Mouse (Mus musculus): ENCODE data around the gene Lmo4. TPM values are rescaled to one million over a fixed set of nuclear protein-coding genes. Genes with fewer than 3 reads are reported as not detected.

Lmo4 gene
- total and polyA plus RNA-seq, 2 experiments: 4.4 to 17.3 TPM

- H3K4me1 ChIP-seq (ENCODE audit: control insufficient read depth, insufficient read depth, low read length): no peaks in the 10 kb centered on the region
- H3K4me3 ChIP-seq (ENCODE audit: insufficient read depth, low read depth, low read length): no peak overlapping the region
- no peak for TF ChIP-seq CTCF (IDR thresholded peaks at IDR 0.05; ENCODE audit: low read depth, low read length)
- TF ChIP-seq POLR2A (IDR thresholded peaks at IDR 0.05; ENCODE audit: extremely low read depth, insufficient read depth, low read length): no peak
- no peaks in the 10 kb centered on the region for H3K27me3 ChIP-seq (ENCODE audit: control insufficient read depth, insufficient read depth, low read length)
- no peaks in the 10 kb centered on the region for H3K79me2 ChIP-seq (ENCODE audit: control insufficient read depth, insufficient read depth, low read length)
- WGBS: 83% methylated on average over 3 of the region's 3 CpGs
- H3K36me3 ChIP-seq (ENCODE audit: control insufficient read depth, insufficient read depth, low read length): no peaks in the 10 kb centered on the region
- H3K9ac ChIP-seq (ENCODE audit: low read depth, low read length): no peak overlapping the region
- H3K27ac ChIP-seq (replicated peaks; ENCODE audit: insufficient read depth, low read depth, low read length): no peak overlapping the region
- no peak for DNase-seq (ENCODE audit: extremely low read depth, low read depth, low spot score)
These were observed 49.3 kb downstream of the Lmo4 start for GRCm38 (mm10) chr3:144155746-144156145.

GRCm38 (mm10) chr3:144153395-144153794, 51.6 kb downstream of the Lmo4 start:
- DNase-seq (ENCODE audit: extremely low read depth, low read depth, low spot score): no peak
- WGBS: 71% methylated on average over 2 of the region's 2 CpGs
- no peaks in the 10 kb centered on the region for H3K27me3 ChIP-seq (ENCODE audit: control insufficient read depth, insufficient read depth, low read length)
- no peak overlapping the region for H3K27ac ChIP-seq (replicated peaks; ENCODE audit: insufficient read depth, low read depth, low read length)
- no peak overlapping the region for H3K9ac ChIP-seq (ENCODE audit: low read depth, low read length)
- no peak overlapping the region for H3K4me3 ChIP-seq (ENCODE audit: insufficient read depth, low read depth, low read length)
- no peaks in the 10 kb centered on the region for H3K36me3 ChIP-seq (ENCODE audit: control insufficient read depth, insufficient read depth, low read length)
- no peak for TF ChIP-seq CTCF (IDR thresholded peaks at IDR 0.05; ENCODE audit: low read depth, low read length)
- TF ChIP-seq POLR2A (IDR thresholded peaks at IDR 0.05; ENCODE audit: extremely low read depth, insufficient read depth, low read length): no peak
- no peaks in the 10 kb centered on the region for H3K4me1 ChIP-seq (ENCODE audit: control insufficient read depth, insufficient read depth, low read length)
- H3K79me2 ChIP-seq (ENCODE audit: control insufficient read depth, insufficient read depth, low read length): no peaks in the 10 kb centered on the region

- H3K36me3 ChIP-seq (ENCODE audit: control insufficient read depth, insufficient read depth, low read length): no peaks in the 10 kb centered on the region
- DNase-seq (ENCODE audit: extremely low read depth, low read depth, low spot score): no peak
- no peaks in the 10 kb centered on the region for H3K79me2 ChIP-seq (ENCODE audit: control insufficient read depth, insufficient read depth, low read length)
- no peaks in the 10 kb centered on the region for H3K4me1 ChIP-seq (ENCODE audit: control insufficient read depth, insufficient read depth, low read length)
- H3K9ac ChIP-seq (ENCODE audit: low read depth, low read length): no peak overlapping the region
- 85% methylated on average over 6 of the region's 6 CpGs for WGBS
- TF ChIP-seq CTCF (IDR thresholded peaks at IDR 0.05; ENCODE audit: low read depth, low read length): no peak
- TF ChIP-seq POLR2A (IDR thresholded peaks at IDR 0.05; ENCODE audit: extremely low read depth, insufficient read depth, low read length): no peak
- H3K27me3 ChIP-seq (ENCODE audit: control insufficient read depth, insufficient read depth, low read length): no peaks in the 10 kb centered on the region
- H3K4me3 ChIP-seq (ENCODE audit: insufficient read depth, low read depth, low read length): no peak overlapping the region
- H3K27ac ChIP-seq (replicated peaks; ENCODE audit: insufficient read depth, low read depth, low read length): no peak overlapping the region
These were observed 54.0 kb downstream of the Lmo4 start for GRCm38 (mm10) chr3:144151001-144151400.

- Histone ChIP-seq H3K27me3 (ENCODE audit: control insufficient read depth, insufficient read depth, low read length) (no peaks in the 10 kb centered on the region), H3K4me3 (ENCODE audit: insufficient read depth, low read depth, low read length) (no peak overlapping the region), H3K27ac (replicated peaks; ENCODE audit: insufficient read depth, low read depth, low read length) (no peak overlapping the region), H3K9ac (ENCODE audit: low read depth, low read length) (no peak overlapping the region), H3K36me3 (ENCODE audit: control insufficient read depth, insufficient read depth, low read length) (no peaks in the 10 kb centered on the region), H3K4me1 (ENCODE audit: control insufficient read depth, insufficient read depth, low read length) (no peaks in the 10 kb centered on the region), H3K79me2 (ENCODE audit: control insufficient read depth, insufficient read depth, low read length) (no peaks in the 10 kb centered on the region)
- 91% methylated on average over 3 of the region's 3 CpGs for WGBS
- TF ChIP-seq POLR2A (IDR thresholded peaks at IDR 0.05; ENCODE audit: extremely low read depth, insufficient read depth, low read length): no peak
- DNase-seq (ENCODE audit: extremely low read depth, low read depth, low spot score): no peak
These were observed 56.8 kb downstream of the Lmo4 start for GRCm38 (mm10) chr3:144148234-144148633.

- 81% methylated on average over 3 of the region's 3 CpGs for WGBS
- no peak for TF ChIP-seq POLR2A (IDR thresholded peaks at IDR 0.05; ENCODE audit: extremely low read depth, insufficient read depth, low read length)
- no peak for TF ChIP-seq CTCF (IDR thresholded peaks at IDR 0.05; ENCODE audit: low read depth, low read length)
- no peak overlapping the region for H3K4me3 ChIP-seq (ENCODE audit: insufficient read depth, low read depth, low read length)
- H3K79me2 ChIP-seq (ENCODE audit: control insufficient read depth, insufficient read depth, low read length): no peaks in the 10 kb centered on the region
- DNase-seq (ENCODE audit: extremely low read depth, low read depth, low spot score): no peak
- no peak overlapping the region for H3K9ac ChIP-seq (ENCODE audit: low read depth, low read length)
- no peaks in the 10 kb centered on the region for H3K36me3 ChIP-seq (ENCODE audit: control insufficient read depth, insufficient read depth, low read length)
- H3K27me3 ChIP-seq (ENCODE audit: control insufficient read depth, insufficient read depth, low read length): no peaks in the 10 kb centered on the region
- H3K27ac ChIP-seq (replicated peaks; ENCODE audit: insufficient read depth, low read depth, low read length): no peak overlapping the region
- no peaks in the 10 kb centered on the region for H3K4me1 ChIP-seq (ENCODE audit: control insufficient read depth, insufficient read depth, low read length)
These were observed 57.8 kb downstream of the Lmo4 start for GRCm38 (mm10) chr3:144147244-144147643.

GRCm38 (mm10) chr3:144144066-144144465, 61.0 kb downstream of the Lmo4 start:
- Histone ChIP-seq H3K4me3 (ENCODE audit: insufficient read depth, low read depth, low read length) (no peak overlapping the region), H3K36me3 (ENCODE audit: control insufficient read depth, insufficient read depth, low read length) (no peaks in the 10 kb centered on the region)

More at GRCm38 (mm10) chr3:144144066-144144465, 61.0 kb downstream of the Lmo4 start:
- H3K4me1 ChIP-seq (ENCODE audit: control insufficient read depth, insufficient read depth, low read length): no peaks in the 10 kb centered on the region
- DNase-seq (ENCODE audit: extremely low read depth, low read depth, low spot score): no peak
- no peak overlapping the region for H3K9ac ChIP-seq (ENCODE audit: low read depth, low read length)
- TF ChIP-seq POLR2A (IDR thresholded peaks at IDR 0.05; ENCODE audit: extremely low read depth, insufficient read depth, low read length) (no peak), CTCF (IDR thresholded peaks at IDR 0.05; ENCODE audit: low read depth, low read length) (no peak)
- WGBS: 90% methylated on average over 4 of the region's 4 CpGs
- no peaks in the 10 kb centered on the region for H3K79me2 ChIP-seq (ENCODE audit: control insufficient read depth, insufficient read depth, low read length)
- H3K27me3 ChIP-seq (ENCODE audit: control insufficient read depth, insufficient read depth, low read length): no peaks in the 10 kb centered on the region
- H3K27ac ChIP-seq (replicated peaks; ENCODE audit: insufficient read depth, low read depth, low read length): no peak overlapping the region
